ENCODE assay signal across 8 mouse cellular contexts in the genomic region with DNA sequence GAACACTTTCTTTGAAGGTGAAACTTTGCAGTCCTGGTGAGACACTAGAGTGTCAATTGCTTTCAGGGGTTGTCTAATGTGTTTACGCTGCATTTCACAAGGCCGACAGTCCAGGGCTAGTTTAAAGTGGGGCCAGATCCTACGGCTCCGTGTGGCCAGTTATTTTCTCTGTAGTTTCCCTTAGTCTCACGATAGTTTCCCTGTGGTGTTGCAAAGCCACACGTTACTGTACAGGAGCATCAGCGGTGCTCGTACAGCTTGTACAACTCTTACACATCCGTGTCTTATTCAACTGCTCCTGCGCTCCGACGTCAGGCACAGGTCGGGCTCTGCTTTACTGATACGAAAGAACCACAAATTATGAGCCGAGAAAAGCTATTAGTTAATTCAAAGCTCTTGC. TPM values are rescaled to one million over a fixed set of nuclear protein-coding genes. Genes with fewer than 3 reads are reported as not detected.
DNase-seq lines count a peak whose midpoint lies in the region; ATAC-seq and TF ChIP-seq lines count a peak whose summit lies in the region.

No protein-coding gene starts in this region.

- no peak for ATAC-seq in CD4-positive, CD25-positive, alpha-beta regulatory T cell, adult 4 months
- ATAC-seq in heart, embryonic 14.5 days (ENCODE audit: insufficient number of reproducible peaks, insufficient read depth, low FRiP score, low read depth): no peak
- no peak for ATAC-seq in limb, embryonic 13.5 days (ENCODE audit: low FRiP score, low read depth)

- peak overlapping the region; percentile 89 for H3K4me2 ChIP-seq in heart, embryonic 14.5 days (ENCODE audit: low read length)
- peak overlapping the region; percentile 76 for H3K4me2 ChIP-seq in limb, embryonic 13.5 days (replicated peaks)

- peaks cover 13% of the 10 kb centered on the region for H3K36me3 ChIP-seq in heart, embryonic 14.5 days (ENCODE audit: control insufficient read depth, insufficient read depth, low read length)
- H3K36me3 ChIP-seq in limb, embryonic 13.5 days: peaks cover 16% of the 10 kb centered on the region
- peaks cover 17% of the 10 kb centered on the region for H3K36me3 ChIP-seq in small intestine, adult 2 months (ENCODE audit: control insufficient read depth, insufficient read depth, low read length)

- no peak for TF ChIP-seq CTCF in small intestine, adult 2 months (IDR thresholded peaks at IDR 0.05; ENCODE audit: extremely low read depth, insufficient read length, insufficient replicate concordance, low read depth, low read length)

- TF ChIP-seq POLR2A in small intestine, adult 2 months (IDR thresholded peaks at IDR 0.05; ENCODE audit: low read depth, low read length): no peak

- peak; percentile 29 for DNase-seq in CD4-positive, CD25-positive, alpha-beta regulatory T cell, adult 2 months (ENCODE audit: low read depth, low spot score)
- peak; percentile 8 to 12 for DNase-seq in spleen, adult 18-20 months
- DNase-seq in spleen, postnatal 14 days (ENCODE audit: low spot score in 2 of 2): no peak
- DNase-seq in urinary bladder, postnatal 14 days (ENCODE audit: low spot score): no peak

- H3K27me3 ChIP-seq in heart, embryonic 14.5 days (ENCODE audit: control insufficient read depth, insufficient read depth, low read length): no peaks in the 10 kb centered on the region
- H3K27me3 ChIP-seq in limb, embryonic 13.5 days: no peaks in the 10 kb centered on the region
- no peaks in the 10 kb centered on the region for H3K27me3 ChIP-seq in small intestine, adult 2 months (ENCODE audit: control insufficient read depth, insufficient read depth, low read length)

- H3K27ac ChIP-seq in heart, embryonic 14.5 days (replicated peaks in 1 of 2; ENCODE audit: control insufficient read depth in 1 of 2, insufficient read depth in 1 of 2, low read depth in 2 of 2, low read length in 2 of 2): peak overlapping the region; percentile 61 to 84
- H3K27ac ChIP-seq in limb, embryonic 13.5 days: peak overlapping the region; percentile 84; the same call in 1 of the 2 replicates
- no peak overlapping the region for H3K27ac ChIP-seq in small intestine, adult 2 months (ENCODE audit: insufficient read depth, low read depth, low read length)

- peak overlapping the region; percentile 90 for H3K9ac ChIP-seq in heart, embryonic 14.5 days (ENCODE audit: low read length)
- peak overlapping the region; percentile 90 for H3K9ac ChIP-seq in limb, embryonic 13.5 days

- H3K4me3 ChIP-seq in heart, embryonic 14.5 days (ENCODE audit: control insufficient read depth in 1 of 2, insufficient read depth in 1 of 2, low read depth in 1 of 2, low read length in 2 of 2): peak overlapping the region; percentile 75 to 85
- peak overlapping the region; percentile 87 for H3K4me3 ChIP-seq in limb, embryonic 13.5 days
- peak overlapping the region; percentile 92; the same call in 1 of the 2 replicates for H3K4me3 ChIP-seq in small intestine, adult 2 months (ENCODE audit: low read depth, low read length)

- peaks cover 7 to 30% of the 10 kb centered on the region in 2 experiments for H3K4me1 ChIP-seq in heart, embryonic 14.5 days (ENCODE audit: control insufficient read depth in 2 of 2, insufficient read depth in 2 of 2, low read length in 2 of 2)
- peaks cover 31% of the 10 kb centered on the region for H3K4me1 ChIP-seq in limb, embryonic 13.5 days
- H3K4me1 ChIP-seq in small intestine, adult 2 months (ENCODE audit: control insufficient read depth, insufficient read depth, insufficient read length, low read length): peaks cover 14% of the 10 kb centered on the region

- no peaks in the 10 kb centered on the region for H3K9me3 ChIP-seq in heart, embryonic 14.5 days (ENCODE audit: control insufficient read depth, low read length)
- H3K9me3 ChIP-seq in limb, embryonic 13.5 days: no peaks in the 10 kb centered on the region

- WGBS in heart, embryonic 14.5 days: 42% methylated on average over 15 of the region's 15 CpGs
- 36% methylated on average over 15 of the region's 15 CpGs for WGBS in limb, embryonic 13.5 days
- WGBS in small intestine, adult 2 months: 27% methylated on average over 15 of the region's 15 CpGs

RNA-seq across cellular contexts. Expression of gene Lig4, which starts 0.5 kb away (rescaled TPM):
- 1 to 10 TPM; 3.3 to 5.0 TPM for polyA plus RNA-seq in CD4-positive, CD25-positive, alpha-beta regulatory T cell, adult 4 months (2017; shearing (Covaris generic))
- polyA plus RNA-seq in heart, embryonic 14.5 days (2014; fragmentation: Nextera tagmentation; extraction: Ambion mirVana): 4.2 and 5.3 TPM in 2 replicates
- 6.5 and 6.9 TPM in 2 replicates for polyA plus RNA-seq in limb, embryonic 13.5 days (2015; fragmentation: Nextera tagmentation; extraction: Ambion mirVana)
- polyA plus RNA-seq in small intestine, adult 2 months (2012; rRNA removed): 0.79 and 1.1 TPM in 2 replicates

RNA-seq across cellular contexts. Expression of gene Abhd13, which starts 0.5 kb away (rescaled TPM):
- 1 to 10 TPM; 2.8 to 4.3 TPM for polyA plus RNA-seq in CD4-positive, CD25-positive, alpha-beta regulatory T cell, adult 4 months (2017; shearing (Covaris generic))
- polyA plus RNA-seq in heart, embryonic 14.5 days (2014; fragmentation: Nextera tagmentation; extraction: Ambion mirVana): 17.6 and 17.8 TPM in 2 replicates
- 16.2 and 17.2 TPM in 2 replicates for polyA plus RNA-seq in limb, embryonic 13.5 days (2015; fragmentation: Nextera tagmentation; extraction: Ambion mirVana)
- 2.1 and 2.9 TPM in 2 replicates for polyA plus RNA-seq in small intestine, adult 2 months (2012; rRNA removed)

RNA-seq across cellular contexts. Expression of gene Tnfsf13b, which starts 29.3 kb away (rescaled TPM):
- polyA plus RNA-seq in CD4-positive, CD25-positive, alpha-beta regulatory T cell, adult 4 months (2017; shearing (Covaris generic)): 1 to 10 TPM; 5.9 to 8.9 TPM
- polyA plus RNA-seq in heart, embryonic 14.5 days (2014; fragmentation: Nextera tagmentation; extraction: Ambion mirVana): 0.24 and 1.0 TPM in 2 replicates
- polyA plus RNA-seq in limb, embryonic 13.5 days (2015; fragmentation: Nextera tagmentation; extraction: Ambion mirVana): 2.3 and 2.9 TPM in 2 replicates
- polyA plus RNA-seq in small intestine, adult 2 months (2012; rRNA removed): 8.0 and 14.3 TPM in 2 replicates

Comparison
In these comparisons a context has a peak if more than half of its experiments do, and no peak if none do; other contexts are left out.
1. DNase-seq: peak in CD4-positive, CD25-positive, alpha-beta regulatory T cell, adult 2 months (single experiment) and spleen, adult 18-20 months (2 of 2); none in spleen, postnatal 14 days (0 of 2) and urinary bladder, postnatal 14 days (single experiment).
2. Peak in every context shown above with its lines, with median percentiles within 50 percentile points of each other: H3K4me3 ChIP-seq.